Mouse (Mus musculus): Measurements from ENCODE around the gene Ift140.

The Ift140 gene

GRCm38 (mm10) chr17:25076906-25077305 is 61.0 kb downstream of the Ift140 start:
- DNase-seq (ENCODE audit: low read depth, low spot score): no peak

- DNase-seq (ENCODE audit: low read depth, low spot score): no peak
Observed at GRCm38 (mm10) chr17:25077771-25078372, 62.0 kb downstream of the Ift140 start.

- no peak for DNase-seq (ENCODE audit: low read depth, low spot score)
Observed at GRCm38 (mm10) chr17:25080210-25080609, 64.3 kb downstream of the Ift140 start.

DNA sequence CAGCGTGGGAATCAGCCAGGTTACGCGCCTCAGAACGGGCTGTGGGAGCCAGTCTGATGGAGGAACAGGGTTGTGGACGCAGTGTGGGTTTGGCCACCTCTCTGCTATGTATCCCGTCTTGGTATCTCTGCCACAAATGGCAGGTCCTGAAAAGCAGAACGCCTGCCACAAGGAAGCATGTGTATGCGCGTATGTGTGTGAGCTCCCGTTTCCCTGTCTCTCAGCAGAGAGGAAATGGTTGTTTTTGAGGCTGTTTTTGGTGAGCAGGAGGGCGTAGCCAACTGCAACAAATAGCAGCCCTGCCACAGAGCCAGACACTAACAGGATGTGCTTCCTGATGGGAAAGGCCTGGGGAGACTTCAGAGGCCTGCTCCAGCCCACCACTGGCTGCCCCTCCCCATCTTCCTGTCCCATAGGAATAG is 65.1 kb downstream of the Ift140 start:
- no peak for DNase-seq (ENCODE audit: low read depth, low spot score)

- no peak for DNase-seq (ENCODE audit: low read depth, low spot score)
Observed at GRCm38 (mm10) chr17:25082081-25082847, 66.4 kb downstream of the Ift140 start.

DNA sequence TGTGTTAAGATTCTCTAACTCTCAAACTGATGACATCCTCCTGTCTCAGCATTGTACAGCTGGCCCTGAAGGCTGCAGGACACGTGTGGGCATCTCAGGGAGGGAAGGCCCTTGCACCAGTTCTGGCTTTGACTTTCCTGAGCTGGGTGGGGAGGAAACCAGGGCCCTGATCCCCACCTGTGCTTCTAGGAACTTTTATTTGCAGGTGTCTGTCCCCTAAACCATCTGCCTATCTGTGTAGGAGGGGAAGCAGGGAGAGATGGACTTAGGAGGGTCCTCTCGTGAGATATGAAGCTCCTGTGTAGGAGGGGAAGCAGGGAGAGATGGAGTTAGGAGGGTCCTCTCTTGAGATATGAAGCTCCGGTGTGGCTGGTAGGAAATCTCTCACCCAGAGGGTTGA is 67.0 kb downstream of the Ift140 start:
- no peak for DNase-seq (ENCODE audit: low read depth, low spot score)

DNA sequence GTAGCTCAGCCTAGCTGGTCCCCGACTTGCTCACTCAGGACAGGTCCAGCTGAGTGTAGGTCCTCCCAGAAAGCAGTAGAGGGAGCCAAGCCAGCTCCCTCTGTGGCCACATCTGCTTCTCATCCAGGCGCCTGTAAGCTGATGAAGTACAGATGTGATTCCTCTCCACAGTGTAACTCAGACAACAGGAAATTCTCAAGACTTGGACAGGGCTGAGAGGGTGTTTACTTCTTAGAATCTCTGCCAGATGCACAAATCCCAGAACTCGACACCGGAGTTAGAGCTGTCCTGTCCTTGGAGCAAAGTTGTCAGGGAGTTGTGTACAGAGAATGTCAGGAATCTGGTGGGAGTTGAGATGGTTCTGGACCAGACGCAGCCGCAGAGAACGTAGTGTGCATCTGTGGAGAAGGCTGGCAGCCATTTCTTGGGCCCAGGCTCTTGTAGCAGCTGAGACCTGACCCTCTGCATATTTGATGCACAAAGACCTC is 67.6 kb downstream of the Ift140 start, which contains the start of gene Tmem204:
TSS of gene Tmem204 (minus strand) at position 148 of the 488 bp plus-strand sequence.
- peak; percentile 95 for DNase-seq (ENCODE audit: low read depth, low spot score)

DNA sequence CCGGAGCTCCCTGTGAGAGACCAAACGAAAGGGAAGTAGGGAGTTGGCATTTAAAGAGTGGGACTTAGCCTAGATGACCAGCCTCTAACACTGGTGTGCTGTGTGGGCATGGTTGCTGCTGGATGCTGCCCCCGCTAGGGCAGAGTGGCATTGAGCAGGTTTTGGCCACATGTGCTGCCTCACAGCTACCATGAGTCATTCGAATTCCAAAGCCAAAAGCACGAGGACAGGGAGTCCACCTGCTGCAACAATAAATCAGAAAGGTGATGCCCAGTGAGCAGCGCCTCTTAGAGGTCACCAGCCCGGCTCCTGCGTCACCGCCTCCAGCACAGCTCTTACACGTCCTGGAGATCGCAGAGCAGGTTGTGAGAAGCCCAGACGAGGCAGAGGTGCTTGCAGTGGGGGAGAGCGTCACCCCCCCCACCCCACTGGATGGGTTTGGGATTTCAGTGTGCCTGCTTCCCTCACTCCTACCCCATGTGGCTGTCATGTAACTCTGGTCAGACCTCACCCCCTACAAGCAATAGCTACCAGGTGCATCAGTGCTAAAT is 69.0 kb downstream of the Ift140 start:
- DNase-seq (ENCODE audit: low read depth, low spot score): peak; percentile 18

GRCm38 (mm10) chr17:25086724-25087123 is 70.8 kb downstream of the Ift140 start:
- DNase-seq (ENCODE audit: low read depth, low spot score): no peak

DNA sequence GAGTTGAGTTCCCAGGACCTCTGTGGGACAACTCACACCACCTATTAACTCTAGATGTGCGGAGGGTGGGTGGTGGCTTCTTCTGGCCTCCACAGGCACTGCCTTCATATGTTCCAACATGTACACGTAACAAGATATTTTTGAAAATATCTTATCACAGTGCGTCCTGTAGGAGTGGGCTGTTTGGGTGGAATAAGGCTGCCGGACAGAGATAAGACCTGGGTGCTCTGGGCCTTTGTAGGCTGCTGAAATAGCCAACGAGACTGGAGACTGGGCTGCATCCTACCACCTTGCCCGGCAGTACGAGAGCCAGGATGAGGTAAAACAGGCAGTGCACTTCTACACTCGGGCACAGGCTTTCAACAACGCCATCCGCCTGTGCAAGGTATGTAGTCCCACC is 73.3 kb downstream of the Ift140 start:
- no peak for DNase-seq (ENCODE audit: low read depth, low spot score)

- no peak for DNase-seq (ENCODE audit: low read depth, low spot score)
Observed at GRCm38 (mm10) chr17:25090450-25090849, 74.6 kb downstream of the Ift140 start.

DNA sequence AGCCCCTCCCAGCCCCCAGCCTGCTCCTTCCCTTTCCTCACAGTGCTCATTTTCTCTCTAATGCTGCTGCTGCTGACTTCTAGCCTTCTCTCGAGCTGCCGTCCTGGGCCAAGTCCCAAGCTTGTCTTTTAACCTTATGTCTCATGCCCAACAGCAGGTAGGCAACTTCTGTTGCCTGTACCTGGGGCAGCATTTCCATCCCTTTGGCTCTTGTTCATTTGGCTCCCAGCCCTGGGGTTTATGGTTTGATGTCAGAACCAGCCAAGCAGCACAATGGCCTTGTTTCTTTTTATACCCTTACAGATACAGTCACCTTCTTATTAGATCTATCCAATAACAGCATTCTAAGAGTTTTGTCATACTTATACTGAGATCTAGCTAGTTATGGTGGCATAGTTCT is 80.3 kb downstream of the Ift140 start:
- DNase-seq (ENCODE audit: low read depth, low spot score): no peak

GRCm38 (mm10) chr17:25100052-25100451 is 84.2 kb downstream of the Ift140 start:
- DNase-seq (ENCODE audit: low read depth, low spot score): no peak

GRCm38 (mm10) chr17:25101338-25101737 is 85.5 kb downstream of the Ift140 start:
- DNase-seq (ENCODE audit: low read depth, low spot score): no peak

DNA sequence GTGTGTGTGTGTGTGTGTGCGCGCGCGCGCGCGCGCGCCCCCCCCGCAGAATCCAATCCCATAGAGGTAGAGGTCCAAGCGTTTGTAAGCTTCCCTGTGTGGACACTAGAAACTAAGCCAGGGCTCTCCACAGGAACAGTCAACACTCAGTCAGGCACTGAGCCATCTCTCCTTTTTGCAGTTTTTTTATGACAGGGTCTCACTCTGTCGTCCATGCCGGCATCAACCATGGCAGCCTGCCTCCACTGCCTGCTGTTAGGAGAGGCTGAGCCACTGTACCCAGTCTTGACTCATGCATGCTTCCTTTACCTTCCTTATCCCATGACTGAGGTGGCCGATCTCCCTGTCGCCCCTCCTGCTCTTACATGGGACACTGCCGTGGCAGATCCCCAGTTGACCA is 91.9 kb downstream of the Ift140 start:
- no peak for DNase-seq (ENCODE audit: low read depth, low spot score)

DNA sequence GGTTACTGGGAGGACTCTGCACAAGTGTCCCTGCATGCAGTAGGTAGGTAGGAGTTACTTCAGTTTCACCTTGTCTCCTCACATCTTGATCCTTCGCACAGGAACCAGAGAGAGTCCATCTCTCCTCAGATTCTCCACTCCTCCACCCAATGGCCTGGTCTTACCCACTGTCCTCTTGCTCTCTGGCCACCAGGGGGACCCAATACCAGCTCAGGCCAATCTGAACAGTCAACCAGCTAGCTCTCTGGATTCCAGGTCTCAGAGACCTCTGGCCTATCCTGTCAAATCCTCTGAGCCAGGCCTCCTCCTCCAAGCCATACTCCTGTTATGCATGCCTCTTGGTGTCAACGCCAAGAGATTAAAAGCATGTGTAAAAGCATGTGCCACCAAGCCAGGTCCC is 93.7 kb downstream of the Ift140 start:
- no peak for DNase-seq (ENCODE audit: low read depth, low spot score)

GRCm38 (mm10) chr17:25110590-25110989 is 94.7 kb downstream of the Ift140 start:
- DNase-seq (ENCODE audit: low read depth, low spot score): no peak

DNA sequence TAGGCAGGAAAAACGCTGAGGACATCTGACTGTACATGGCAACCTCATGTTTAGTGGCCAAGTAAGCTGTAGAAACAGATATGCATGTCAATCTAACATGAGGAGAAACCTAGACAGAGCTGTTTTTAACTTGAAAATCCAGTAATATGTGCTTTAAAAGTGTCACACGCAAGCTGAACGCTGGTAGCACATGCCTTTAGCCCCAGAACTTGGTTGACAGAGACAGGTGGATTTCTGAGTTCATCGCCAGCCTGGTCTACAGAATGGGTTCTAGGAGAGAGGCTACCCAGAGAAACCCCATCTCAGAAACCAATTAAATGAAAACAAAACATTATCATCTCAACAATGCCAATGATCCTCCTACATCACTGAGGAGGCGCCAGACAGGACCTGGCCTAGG is 95.3 kb downstream of the Ift140 start:
- no peak for DNase-seq (ENCODE audit: low read depth, low spot score)

DNA sequence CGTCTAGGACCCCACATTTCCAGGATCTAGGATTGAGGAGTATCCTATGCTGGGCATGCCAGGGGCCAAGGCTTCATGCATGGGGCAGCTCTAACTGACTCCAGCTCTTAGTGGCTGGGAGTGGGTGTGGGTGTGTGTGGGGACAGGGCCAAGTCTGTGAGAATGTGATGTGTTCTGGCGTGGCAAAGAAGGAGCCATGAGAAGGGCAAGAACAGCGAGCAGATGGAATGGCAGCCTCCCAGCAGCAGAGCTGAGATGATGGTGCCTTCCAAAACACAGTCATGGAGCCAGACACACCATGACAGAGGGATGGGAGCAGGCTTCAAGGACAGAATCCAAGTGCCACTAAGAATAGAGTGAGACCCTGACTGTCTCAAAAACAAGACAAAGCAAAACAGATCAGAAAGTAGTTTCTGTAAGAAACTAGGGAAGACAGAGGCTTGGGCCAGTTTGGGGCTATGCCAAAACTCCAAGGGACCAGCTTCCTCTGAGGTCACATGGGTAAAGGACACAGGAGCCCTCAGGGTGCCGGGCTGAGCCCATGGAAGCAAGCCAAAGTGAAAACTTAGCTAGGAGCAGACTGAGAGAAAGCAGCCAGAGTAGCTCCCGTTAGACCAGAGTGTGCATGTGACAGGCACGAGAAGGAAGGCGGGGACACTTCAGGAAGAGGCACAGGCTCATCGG is 96.0 kb downstream of the Ift140 start:
- DNase-seq (ENCODE audit: low read depth, low spot score): no peak

GRCm38 (mm10) chr17:25112423-25112810 is 96.5 kb downstream of the Ift140 start:
- no peak for DNase-seq (ENCODE audit: low read depth, low spot score)

GRCm38 (mm10) chr17:25114908-25115645 is 99.2 kb downstream of the Ift140 start:
- DNase-seq (ENCODE audit: low read depth, low spot score): no peak
